Mouse (Mus musculus) liver, embryonic 14.5 days (tissue): ENCODE data around the gene Hbb-bh1.

ENCODE experiments used
- CTCF ChIP-seq: IDR thresholded peaks from 2 replicates; pipeline ENCODE4 v1.5.1; 2016; ENCODE audit warnings: antibody characterized with exemption, low read depth, control low read depth
- EP300 ChIP-seq: IDR thresholded peaks from 2 replicates; pipeline ENCODE4 v1.6.1; 2016; ENCODE audit warnings: antibody characterized with exemption, low read depth

GRCm38 (mm10) chr7:103791721-103792120 lies 51.2 kb downstream of the Hbb-bh1 start, which contains the start of gene Olfr67:
- TF ChIP-seq CTCF: no peak
- no peak for TF ChIP-seq EP300
